Mouse (Mus musculus): Measurements from ENCODE around the gene U90926. TPM values are rescaled to one million over a fixed set of nuclear protein-coding genes. Genes with fewer than 3 reads are reported as not detected.

The U90926 gene
- polyA plus RNA-seq, 1 experiment = not detected

DNA sequence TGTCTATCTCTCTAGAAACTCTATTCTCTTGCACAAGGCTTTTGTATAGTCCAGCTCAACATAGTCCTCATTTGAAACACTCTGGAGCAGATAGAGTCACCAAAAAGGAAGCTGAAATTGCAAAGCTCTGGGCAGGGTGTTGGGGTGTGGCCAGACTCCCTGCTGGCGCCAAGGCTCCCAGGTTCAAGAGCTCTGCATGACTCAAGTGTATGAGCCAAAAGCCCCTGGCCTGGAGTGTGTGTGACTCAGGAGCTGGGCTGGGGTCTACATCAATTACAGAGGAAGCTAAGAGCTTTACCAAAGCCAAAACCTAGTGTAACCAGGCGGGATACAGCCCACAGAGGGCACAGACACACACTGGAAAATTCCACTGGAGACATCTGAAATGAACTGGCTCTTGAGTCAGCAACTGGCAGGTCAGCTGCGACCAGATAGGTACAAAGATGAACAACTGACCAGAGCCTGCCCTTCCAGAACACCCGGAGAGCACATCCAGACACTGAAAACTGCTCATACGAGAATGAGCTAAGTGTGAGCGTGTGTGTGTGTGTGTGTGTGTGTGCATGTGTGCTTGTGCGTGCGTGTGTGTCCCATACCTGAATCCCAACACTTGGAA, 5.2 kb upstream of the U90926 start:
- no peak overlapping the region for H3K27ac ChIP-seq (ENCODE audit: insufficient read depth, low read depth, low read length)
- TF ChIP-seq POLR2A (IDR thresholded peaks at IDR 0.05; ENCODE audit: borderline replicate concordance, low read depth, low read length) = no peak
- no peak overlapping the region for H3K4me3 ChIP-seq (ENCODE audit: insufficient read depth, low read length)
- H3K4me1 ChIP-seq (ENCODE audit: control insufficient read depth, insufficient read depth, low read length) = peaks cover 12% of the 10 kb centered on the region

DNA sequence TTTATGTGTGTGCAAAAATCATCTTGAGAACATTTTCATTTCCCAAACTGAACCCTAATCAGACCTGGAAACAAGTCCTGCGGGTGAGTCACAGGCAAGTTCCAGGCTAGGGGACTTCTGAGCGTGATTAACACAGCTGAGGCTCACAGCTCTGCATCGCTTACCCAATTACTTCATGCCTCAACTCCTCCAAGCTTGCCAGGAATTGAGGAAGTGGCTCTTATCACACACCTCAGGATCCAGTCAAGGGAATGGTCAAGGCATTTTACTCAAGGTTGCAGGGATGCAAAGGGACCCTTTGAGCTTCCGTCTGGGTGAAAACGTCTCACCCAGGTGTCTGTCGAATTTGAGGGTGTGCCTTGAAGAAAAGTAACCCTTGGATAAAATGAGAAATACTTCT, 4.6 kb upstream of the U90926 start:
- Histone ChIP-seq H3K27ac (ENCODE audit: insufficient read depth, low read depth, low read length) (no peak overlapping the region), H3K4me3 (ENCODE audit: insufficient read depth, low read length) (no peak overlapping the region), H3K4me1 (ENCODE audit: control insufficient read depth, insufficient read depth, low read length) (peaks cover 12% of the 10 kb centered on the region)
- TF ChIP-seq POLR2A (IDR thresholded peaks at IDR 0.05; ENCODE audit: borderline replicate concordance, low read depth, low read length) = no peak

- no peak overlapping the region for H3K27ac ChIP-seq (ENCODE audit: insufficient read depth, low read depth, low read length)
- H3K4me3 ChIP-seq (ENCODE audit: insufficient read depth, low read length) = no peak overlapping the region
- TF ChIP-seq POLR2A (IDR thresholded peaks at IDR 0.05; ENCODE audit: borderline replicate concordance, low read depth, low read length) (no peak), CTCF (IDR thresholded peaks at IDR 0.05; ENCODE audit: low read depth, low read length) (no peak)
- peaks cover 12% of the 10 kb centered on the region for H3K4me1 ChIP-seq (ENCODE audit: control insufficient read depth, insufficient read depth, low read length)
Observed at GRCm38 (mm10) chr5:92218915-92219793, 3.9 kb upstream of the U90926 start.

DNA sequence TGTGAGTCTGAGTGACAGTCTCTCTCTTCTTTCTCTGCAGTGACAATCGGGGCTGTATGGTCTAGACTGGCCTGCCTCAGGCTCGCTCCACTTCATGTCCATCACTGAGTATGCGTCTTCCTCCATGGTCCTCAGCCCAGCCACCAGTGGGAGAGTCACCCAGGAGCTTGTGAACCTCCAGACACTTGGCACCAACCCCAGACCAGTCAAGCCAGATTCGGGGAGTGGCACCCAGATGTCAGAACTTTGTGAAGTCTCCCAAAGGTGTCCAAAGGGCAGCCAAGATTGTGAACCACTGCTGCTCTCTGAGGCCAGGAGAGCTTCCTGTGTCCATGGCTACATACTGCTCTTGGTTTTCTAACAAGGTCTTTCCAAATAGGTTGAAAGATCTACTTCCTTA, 3.0 kb downstream of the U90926 start:
- Histone ChIP-seq H3K4me3 (ENCODE audit: insufficient read depth, low read length) (no peak overlapping the region), H3K27ac (ENCODE audit: insufficient read depth, low read depth, low read length) (no peak overlapping the region), H3K4me1 (ENCODE audit: control insufficient read depth, insufficient read depth, low read length) (no peaks in the 10 kb centered on the region)
- TF ChIP-seq CTCF (IDR thresholded peaks at IDR 0.05; ENCODE audit: low read depth, low read length) (no peak), POLR2A (IDR thresholded peaks at IDR 0.05; ENCODE audit: borderline replicate concordance, low read depth, low read length) (no peak)

DNA sequence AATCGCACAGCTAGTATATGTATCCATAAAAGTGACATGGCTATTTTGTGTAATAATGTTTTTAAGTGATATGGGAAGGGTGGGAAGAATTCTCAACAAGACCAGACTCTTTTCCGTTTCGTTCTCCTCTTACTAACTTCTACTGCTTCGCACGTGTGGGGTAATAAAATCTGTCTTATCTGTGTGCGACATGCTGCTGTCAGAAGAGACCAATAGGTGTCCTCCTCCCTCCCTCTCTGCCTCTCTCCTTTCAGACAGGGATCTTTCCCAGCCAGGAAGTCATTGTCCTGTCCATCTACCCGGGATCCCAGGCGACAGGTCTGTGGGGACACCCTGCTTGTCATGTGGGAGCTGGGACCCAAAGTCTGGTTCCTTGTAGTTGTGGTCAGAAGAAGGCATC, 5.0 kb downstream of the U90926 start:
- Histone ChIP-seq H3K4me3 (ENCODE audit: insufficient read depth, low read length) (no peak overlapping the region), H3K27ac (ENCODE audit: insufficient read depth, low read depth, low read length) (no peak overlapping the region), H3K4me1 (ENCODE audit: control insufficient read depth, insufficient read depth, low read length) (peaks cover 4% of the 10 kb centered on the region)
- TF ChIP-seq CTCF (IDR thresholded peaks at IDR 0.05; ENCODE audit: low read depth, low read length) (no peak), POLR2A (IDR thresholded peaks at IDR 0.05; ENCODE audit: borderline replicate concordance, low read depth, low read length) (no peak)

DNA sequence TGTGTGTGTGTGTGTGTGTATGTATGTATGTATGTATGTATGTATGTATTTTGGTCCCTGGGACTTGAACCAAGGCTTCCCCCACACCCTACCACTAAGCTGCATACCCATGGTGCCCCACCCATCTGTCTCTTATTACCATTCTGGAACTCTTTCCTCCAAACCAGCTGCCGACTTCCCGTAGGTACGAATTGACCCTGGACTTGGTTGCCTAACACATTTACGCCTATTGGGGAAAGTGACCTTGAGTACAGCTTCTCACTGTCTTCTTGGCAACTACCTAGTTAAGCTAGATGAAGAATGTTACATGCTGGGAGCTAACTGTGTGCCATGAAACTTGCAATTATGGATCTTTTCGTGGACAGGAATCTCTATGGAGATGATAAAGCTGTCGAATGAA, 9.1 kb downstream of the U90926 start:
- Histone ChIP-seq H3K4me3 (ENCODE audit: insufficient read depth, low read length) (no peak overlapping the region), H3K27ac (ENCODE audit: insufficient read depth, low read depth, low read length) (no peak overlapping the region), H3K4me1 (ENCODE audit: control insufficient read depth, insufficient read depth, low read length) (peaks cover 5% of the 10 kb centered on the region)
- no peak for TF ChIP-seq CTCF (IDR thresholded peaks at IDR 0.05; ENCODE audit: low read depth, low read length)
- TF ChIP-seq POLR2A (IDR thresholded peaks at IDR 0.05; ENCODE audit: borderline replicate concordance, low read depth, low read length) = no peak

DNA sequence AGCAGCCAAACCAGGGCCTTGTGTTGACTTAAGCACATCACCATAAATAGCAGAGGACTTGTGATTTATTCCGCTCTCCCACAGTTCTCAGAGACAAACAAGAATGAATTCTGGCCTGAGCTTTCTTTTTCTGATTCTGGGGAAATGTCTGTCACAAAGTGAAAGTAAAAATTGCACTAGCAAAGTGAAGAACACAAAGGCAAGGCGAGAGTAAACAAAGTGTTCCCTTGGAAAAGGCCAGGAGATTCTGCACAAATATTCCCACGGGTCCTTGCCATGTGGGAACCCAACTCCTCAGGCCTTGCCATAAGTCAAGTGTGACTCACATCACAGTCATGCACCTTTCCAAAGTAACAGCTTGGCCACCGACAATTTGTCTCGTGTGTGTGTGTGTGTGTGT, 9.5 kb downstream of the U90926 start:
- TF ChIP-seq POLR2A (IDR thresholded peaks at IDR 0.05; ENCODE audit: borderline replicate concordance, low read depth, low read length) = no peak
- no peak for TF ChIP-seq CTCF (IDR thresholded peaks at IDR 0.05; ENCODE audit: low read depth, low read length)
- Histone ChIP-seq H3K27ac (ENCODE audit: insufficient read depth, low read depth, low read length) (no peak overlapping the region), H3K4me1 (ENCODE audit: control insufficient read depth, insufficient read depth, low read length) (peaks cover 5% of the 10 kb centered on the region), H3K4me3 (ENCODE audit: insufficient read depth, low read length) (no peak overlapping the region)

DNA sequence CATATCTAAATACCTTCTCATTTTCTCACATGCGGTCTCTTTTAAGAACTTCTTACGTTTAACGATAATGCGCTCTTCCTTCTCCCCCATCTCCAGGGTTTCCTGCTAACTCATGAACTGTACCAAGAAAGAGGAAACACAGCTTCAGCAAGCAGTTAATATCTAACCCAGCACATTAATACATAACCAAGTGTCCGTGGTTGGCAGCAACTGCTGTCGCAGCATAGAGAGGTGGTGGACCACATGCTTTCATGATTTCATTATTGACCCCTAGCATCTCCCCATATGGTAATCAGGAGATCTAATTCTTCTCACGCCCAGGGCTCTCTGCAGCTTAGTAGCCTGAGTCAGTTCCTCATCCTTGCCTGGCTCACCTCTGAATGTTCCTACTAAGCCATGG, 10.0 kb downstream of the U90926 start:
- no peak overlapping the region for H3K27ac ChIP-seq (ENCODE audit: insufficient read depth, low read depth, low read length)
- TF ChIP-seq CTCF (IDR thresholded peaks at IDR 0.05; ENCODE audit: low read depth, low read length) = no peak
- TF ChIP-seq POLR2A (IDR thresholded peaks at IDR 0.05; ENCODE audit: borderline replicate concordance, low read depth, low read length) = no peak
- H3K4me1 ChIP-seq (ENCODE audit: control insufficient read depth, insufficient read depth, low read length) = peaks cover 5% of the 10 kb centered on the region
- H3K4me3 ChIP-seq (ENCODE audit: insufficient read depth, low read length) = no peak overlapping the region

DNA sequence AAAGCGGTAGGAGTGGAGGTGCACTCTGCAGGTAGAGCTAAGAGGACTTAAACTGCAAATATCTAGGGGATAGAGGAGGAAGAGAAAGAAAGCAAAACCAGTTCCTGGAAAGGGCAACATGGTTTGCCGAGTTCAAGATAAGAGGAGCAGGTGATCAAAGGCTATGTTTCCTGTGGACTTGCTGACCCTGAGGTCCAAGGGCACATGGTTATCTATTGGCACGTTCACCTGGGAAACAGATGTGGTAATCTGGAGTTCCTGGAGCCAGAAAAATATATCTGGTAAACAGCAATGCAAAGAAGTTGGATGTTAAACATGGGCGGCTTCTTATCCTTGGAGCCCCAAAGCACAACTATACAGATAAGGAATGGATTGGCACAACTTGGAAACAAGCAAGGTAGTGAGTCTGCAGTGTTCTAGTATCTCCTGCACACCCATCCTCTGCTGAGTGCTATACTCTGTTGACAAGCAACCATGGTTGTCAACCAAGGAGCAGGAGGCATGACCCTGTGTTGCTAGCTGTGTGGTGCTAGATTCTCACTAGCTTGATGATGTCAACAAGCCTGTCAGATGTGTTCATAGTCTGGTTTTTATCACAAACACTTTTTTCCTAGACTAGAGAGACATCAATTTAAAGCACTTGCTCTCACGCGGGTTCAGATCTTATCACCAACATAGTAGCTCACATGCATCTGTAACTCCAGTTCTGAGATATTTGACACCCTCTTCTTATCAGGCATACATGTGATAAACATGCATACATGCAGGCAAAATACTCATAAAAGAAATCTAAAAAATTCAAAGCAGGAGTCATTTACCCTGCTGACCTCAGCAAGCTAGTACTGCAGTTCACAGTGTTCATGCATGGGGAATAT, 10.8 kb downstream of the U90926 start:
- no peak for TF ChIP-seq POLR2A (IDR thresholded peaks at IDR 0.05; ENCODE audit: borderline replicate concordance, low read depth, low read length)
- no peak for TF ChIP-seq CTCF (IDR thresholded peaks at IDR 0.05; ENCODE audit: low read depth, low read length)
- peaks cover 5% of the 10 kb centered on the region for H3K4me1 ChIP-seq (ENCODE audit: control insufficient read depth, insufficient read depth, low read length)
- no peak overlapping the region for H3K27ac ChIP-seq (ENCODE audit: insufficient read depth, low read depth, low read length)
- H3K4me3 ChIP-seq (ENCODE audit: insufficient read depth, low read length) = no peak overlapping the region

Measured in bone marrow macrophage, adult 2 months (primary cell).